8 mouse cellular contexts compared by ENCODE assay signal in the genomic region with DNA sequence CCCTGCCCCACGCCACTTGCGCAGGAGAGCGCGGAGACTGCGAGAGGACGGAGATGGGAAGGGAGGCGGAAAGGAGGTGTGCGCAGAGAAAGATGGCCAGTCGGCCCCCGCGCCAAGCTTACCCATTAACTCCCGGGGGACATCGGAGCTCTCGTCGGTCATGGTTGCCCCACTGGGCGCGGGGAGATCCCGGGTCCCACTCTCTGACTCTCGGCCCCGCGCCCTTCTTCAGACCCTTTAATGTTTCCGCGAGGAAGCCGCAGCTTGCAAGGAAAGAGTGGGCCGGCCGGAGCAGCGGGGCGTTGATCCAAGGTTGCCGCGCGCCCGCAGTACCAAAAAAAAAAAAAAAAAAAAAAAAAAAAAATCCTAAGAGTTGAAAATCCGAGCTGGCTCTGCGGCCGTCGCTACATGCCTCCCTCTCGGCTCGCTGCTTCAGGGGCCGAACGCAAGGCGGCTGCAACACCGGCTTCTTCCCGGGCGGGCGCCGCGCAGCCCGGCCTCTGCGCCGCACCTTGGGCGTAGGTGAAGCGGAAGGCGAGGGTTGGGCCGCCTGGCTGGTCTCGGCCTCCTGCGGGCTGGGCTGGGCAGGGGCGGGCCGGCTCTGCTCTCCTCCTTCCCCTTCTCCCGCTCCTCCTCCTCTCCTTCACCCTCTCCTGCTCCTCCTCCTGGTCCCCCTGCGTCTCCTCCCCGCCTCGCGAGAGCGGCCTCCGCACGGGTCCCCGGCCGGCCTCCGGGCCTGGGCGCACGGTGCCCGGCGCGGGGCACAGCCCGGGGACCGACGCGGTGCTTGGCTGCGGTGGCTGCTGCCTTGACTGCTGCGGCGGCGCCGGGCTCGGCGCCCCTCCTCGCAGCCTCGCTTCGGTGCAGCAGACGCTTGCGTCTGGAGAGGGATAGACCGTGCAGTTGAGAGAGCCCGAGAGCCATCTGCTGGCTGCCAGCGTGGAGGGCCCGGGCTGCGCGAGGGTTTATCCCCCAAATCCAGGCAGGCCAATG. TPM values are rescaled to one million over a fixed set of nuclear protein-coding genes. Genes with fewer than 3 reads are reported as not detected.
A peak's percentile ranks its signal among the peaks of the same experiment; 100 is the strongest.
DNase-seq lines count a peak whose midpoint lies in the region; ATAC-seq and TF ChIP-seq lines count a peak whose summit lies in the region.

A gene (minus strand): TSS at position 357 of the 993 bp plus-strand sequence.

- TF ChIP-seq EP300 in heart, postnatal 0 days (IDR thresholded peaks at IDR 0.05; ENCODE audit: low read depth): no peak

- under 1% methylated on average over 89 of the region's 96 CpGs for WGBS in forebrain, embryonic 13.5 days
- WGBS in heart, postnatal 0 days: under 1% methylated on average over 95 of the region's 96 CpGs
- WGBS in large intestine, adult 2 months: under 1% methylated on average over 95 of the region's 96 CpGs
- WGBS in liver, embryonic 16.5 days (ENCODE audit: insufficient replicate concordance): under 1% methylated on average over 95 of the region's 96 CpGs
- under 1% methylated on average over 95 of the region's 96 CpGs for WGBS in neural tube, embryonic 14.5 days

- TF ChIP-seq POLR2A in testis, adult 2 months (IDR thresholded peaks at IDR 0.05; ENCODE audit: control insufficient read depth, low read depth, low read length): peak; percentile 32; the same call in 1 of the 2 replicates

- ATAC-seq in forebrain, embryonic 13.5 days: peak; percentile 98
- ATAC-seq in heart, postnatal 0 days (ENCODE audit: insufficient read depth, low read depth): peak; percentile 93
- ATAC-seq in liver, embryonic 16.5 days (ENCODE audit: low read depth): peak; percentile 96
- ATAC-seq in neural tube, embryonic 14.5 days (ENCODE audit: low read depth): peak; percentile 99

- no peak within 1 kb of the TSS for H3K27ac ChIP-seq in brown adipose tissue, adult 24 weeks (replicated peaks; ENCODE audit: low read depth, low read length)
- H3K27ac ChIP-seq in forebrain, embryonic 13.5 days: peak within 1 kb of the TSS; percentile 96
- H3K27ac ChIP-seq in heart, postnatal 0 days (ENCODE audit: low read depth): peak within 1 kb of the TSS; percentile 58
- 0 out of 2 replicates have a peak within 1 kb of the TSS, but pooled peaks have one; percentile 33 for H3K27ac ChIP-seq in liver, embryonic 16.5 days (ENCODE audit: low read length)
- peak within 1 kb of the TSS; percentile 92 for H3K27ac ChIP-seq in neural tube, embryonic 14.5 days (ENCODE audit: low read depth, low read length)
- peak within 1 kb of the TSS; percentile 88 for H3K27ac ChIP-seq in testis, adult 2 months (ENCODE audit: control insufficient read depth, insufficient read depth, low read depth, low read length)

- DNase-seq in CD4-positive, CD25-positive, alpha-beta regulatory T cell, adult 2 months (ENCODE audit: low read depth, low spot score): peak; percentile 60
- peak; percentile 77 for DNase-seq in heart, postnatal 0 days (ENCODE audit: low spot score)
- DNase-seq in large intestine, adult 2 months (ENCODE audit: low read depth, low spot score): no peak

- peak; percentile 73 for TF ChIP-seq CTCF in heart, postnatal 0 days (IDR thresholded peaks at IDR 0.05; ENCODE audit: low read depth)
- TF ChIP-seq CTCF in testis, adult 2 months (IDR thresholded peaks at IDR 0.05; ENCODE audit: control insufficient read depth, insufficient read depth, insufficient replicate concordance, low read depth, low read length): peak; percentile 32; the same call in 1 of the 2 replicates

- no peaks in the 10 kb centered on the region for H3K27me3 ChIP-seq in forebrain, embryonic 13.5 days
- peaks cover 28% of the 10 kb centered on the region for H3K27me3 ChIP-seq in heart, postnatal 0 days (ENCODE audit: control insufficient read depth, insufficient read depth, low read length)
- H3K27me3 ChIP-seq in liver, embryonic 16.5 days (ENCODE audit: control insufficient read depth, insufficient read depth, low read depth, low read length): peaks cover 32% of the 10 kb centered on the region
- no peaks in the 10 kb centered on the region for H3K27me3 ChIP-seq in neural tube, embryonic 14.5 days (ENCODE audit: control insufficient read depth, insufficient read depth, low read length)
- no peaks in the 10 kb centered on the region for H3K27me3 ChIP-seq in testis, adult 2 months (ENCODE audit: control insufficient read depth, insufficient read depth, low read length)

- 0 out of 2 replicates have a peak, but pooled peaks cover 3% of the 10 kb centered on the region for H3K4me1 ChIP-seq in brown adipose tissue, adult 24 weeks (ENCODE audit: control insufficient read depth, insufficient read depth, insufficient read length, low read length)
- peaks cover 23% of the 10 kb centered on the region for H3K4me1 ChIP-seq in forebrain, embryonic 13.5 days
- no peaks in the 10 kb centered on the region for H3K4me1 ChIP-seq in heart, postnatal 0 days (ENCODE audit: control insufficient read depth, insufficient read depth)
- no peaks in the 10 kb centered on the region for H3K4me1 ChIP-seq in liver, embryonic 16.5 days (ENCODE audit: control insufficient read depth, low read depth, low read length)
- H3K4me1 ChIP-seq in neural tube, embryonic 14.5 days (ENCODE audit: control insufficient read depth, insufficient read depth, low read length): peaks cover 9% of the 10 kb centered on the region; the same call in 1 of the 2 replicates
- H3K4me1 ChIP-seq in testis, adult 2 months (ENCODE audit: control insufficient read depth, insufficient read depth, low read length): peaks cover 7% of the 10 kb centered on the region

- peak within 1 kb of the TSS; percentile 84 for H3K9ac ChIP-seq in forebrain, embryonic 13.5 days
- H3K9ac ChIP-seq in heart, postnatal 0 days (replicated peaks; ENCODE audit: low read depth, low read length): peak within 1 kb of the TSS; percentile 53
- H3K9ac ChIP-seq in liver, embryonic 16.5 days (ENCODE audit: low read depth, low read length): peak within 1 kb of the TSS; percentile 25; the same call in 1 of the 2 replicates
- peak within 1 kb of the TSS; percentile 87 for H3K9ac ChIP-seq in neural tube, embryonic 14.5 days (replicated peaks; ENCODE audit: low read depth, low read length)

- H3K9me3 ChIP-seq in forebrain, embryonic 13.5 days (replicated peaks): no peaks in the 10 kb centered on the region
- H3K9me3 ChIP-seq in heart, postnatal 0 days (replicated peaks; ENCODE audit: control insufficient read depth, low read length): no peaks in the 10 kb centered on the region
- no peaks in the 10 kb centered on the region for H3K9me3 ChIP-seq in liver, embryonic 16.5 days (replicated peaks; ENCODE audit: control insufficient read depth, low read length)
- no peaks in the 10 kb centered on the region for H3K9me3 ChIP-seq in neural tube, embryonic 14.5 days (ENCODE audit: control insufficient read depth, low read length)

- H3K4me2 ChIP-seq in forebrain, embryonic 13.5 days: peak within 1 kb of the TSS; percentile 92
- peak within 1 kb of the TSS; percentile 72 for H3K4me2 ChIP-seq in heart, postnatal 0 days (ENCODE audit: low read depth, low read length)
- peak within 1 kb of the TSS; percentile 63 for H3K4me2 ChIP-seq in liver, embryonic 16.5 days (ENCODE audit: low read depth, low read length)
- H3K4me2 ChIP-seq in neural tube, embryonic 14.5 days (ENCODE audit: low read depth, low read length): peak within 1 kb of the TSS; percentile 86

- H3K36me3 ChIP-seq in forebrain, embryonic 13.5 days (ENCODE audit: poor library complexity, severe bottlenecking): no peaks in the 10 kb centered on the region
- H3K36me3 ChIP-seq in heart, postnatal 0 days (replicated peaks; ENCODE audit: control insufficient read depth, insufficient read depth, low read length): no peaks in the 10 kb centered on the region
- H3K36me3 ChIP-seq in liver, embryonic 16.5 days (ENCODE audit: control insufficient read depth, insufficient read depth): no peaks in the 10 kb centered on the region
- H3K36me3 ChIP-seq in neural tube, embryonic 14.5 days (ENCODE audit: control insufficient read depth, insufficient read depth, low read length): no peaks in the 10 kb centered on the region
- no peaks in the 10 kb centered on the region for H3K36me3 ChIP-seq in testis, adult 2 months (ENCODE audit: control insufficient read depth, insufficient read depth, low read length)

- H3K4me3 ChIP-seq in brown adipose tissue, adult 24 weeks (ENCODE audit: insufficient read depth, low read depth, low read length): peak within 1 kb of the TSS; percentile 92
- peak within 1 kb of the TSS; percentile 72 for H3K4me3 ChIP-seq in forebrain, embryonic 13.5 days
- H3K4me3 ChIP-seq in heart, postnatal 0 days (ENCODE audit: low read depth, low read length): peak within 1 kb of the TSS; percentile 74
- H3K4me3 ChIP-seq in liver, embryonic 16.5 days (ENCODE audit: low read depth, low read length): peak within 1 kb of the TSS; percentile 67
- peak within 1 kb of the TSS; percentile 76 for H3K4me3 ChIP-seq in neural tube, embryonic 14.5 days (ENCODE audit: low read depth, low read length)
- H3K4me3 ChIP-seq in testis, adult 2 months (ENCODE audit: control insufficient read depth, low read depth, low read length): peak within 1 kb of the TSS; percentile 87

RNA-seq across cellular contexts. Expression of the gene that starts here (rescaled TPM):
- polyA plus RNA-seq in brown adipose tissue, adult 24 weeks (2012; ENCODE audit: insufficient read depth, insufficient read length, missing spikeins): 4.8 and 5.6 TPM in 2 replicates
- 20.6 and 25.4 TPM in 2 replicates for polyA plus RNA-seq in forebrain, embryonic 13.5 days (2015; fragmentation: Nextera tagmentation; extraction: Ambion mirVana)
- total RNA-seq in heart, postnatal 0 days (2014; rRNA removed; ENCODE audit: low replicate concordance): 1.1 and 4.8 TPM in 2 replicates
- polyA plus RNA-seq in heart, postnatal 0 days (2015; fragmentation: Nextera tagmentation; extraction: Ambion mirVana): 2.6 and 4.3 TPM in 2 replicates
- 14.2 and 16.0 TPM in 2 replicates for polyA plus RNA-seq in large intestine, adult 2 months (2012; rRNA removed)
- 4.3 and 5.4 TPM in 2 replicates for polyA plus RNA-seq in liver, embryonic 16.5 days (2015; fragmentation: Nextera tagmentation; extraction: Ambion mirVana)
- 36.0 and 42.5 TPM in 2 replicates for polyA plus RNA-seq in neural tube, embryonic 14.5 days (2014; fragmentation: Nextera tagmentation; extraction: Ambion mirVana)
- 30.3 and 32.8 TPM in 2 replicates for polyA plus RNA-seq in testis, adult 2 months (2012; rRNA removed)

Comparison
In these comparisons a context has a peak if more than half of its experiments do, and no peak if none do; other contexts are left out.
1. H3K9ac ChIP-seq: peak in every context shown above with its lines; median percentile 87 in neural tube, embryonic 14.5 days; 84 in forebrain, embryonic 13.5 days; 53 in heart, postnatal 0 days; 25 in liver, embryonic 16.5 days.